In the genomic region with DNA sequence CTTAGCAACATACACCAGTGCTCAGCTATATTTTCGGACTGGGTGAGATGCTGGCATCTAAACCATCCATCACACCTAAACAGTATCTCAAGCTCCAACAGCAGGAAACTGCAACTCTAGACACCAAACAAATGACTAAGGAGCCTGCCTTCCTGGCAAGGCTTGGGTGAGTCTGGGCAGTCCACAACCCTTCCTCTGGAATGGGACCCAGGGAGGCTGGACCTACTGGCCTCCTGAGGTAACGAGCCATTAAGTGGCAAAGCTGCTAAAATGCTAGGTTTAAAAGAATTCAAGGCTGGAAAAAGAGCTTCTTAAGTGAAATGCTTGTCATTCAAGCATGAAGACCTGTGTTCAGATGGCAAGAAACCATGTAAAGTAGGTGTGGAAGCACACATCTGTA, we compare ENCODE assay signal across 13 mouse cellular contexts.
"Had no signal": no experiment of that assay in that cellular context is flagged by ENCODE, and none has a peak within 500 bp of the region (broad histone marks: within the 10 kb centered on the region; RNA-seq: fewer than 3 reads in every experiment).

No protein-coding gene starts in this region.

- H3K27me3 ChIP-seq: liver, embryonic 13.5 days; stomach, embryonic 15.5 days had no signal

- H3K4me3 ChIP-seq: left cerebral cortex, adult 2 months; liver, embryonic 13.5 days; stomach, embryonic 15.5 days had no signal

- H3K4me1 ChIP-seq: stomach, embryonic 15.5 days had no signal

- DNase-seq: layer of hippocampus, postnatal 36 days; liver, embryonic 13.5 days; lung, adult 2 months; lung, postnatal 14 days; lung, postnatal 4 days; midbrain, embryonic 14.5 days; right cerebral cortex, adult 18-20 months; right cerebral cortex, postnatal 14 days; right cerebral cortex, postnatal 4 days; thymus, postnatal 25 days had no signal

- H3K9ac ChIP-seq: liver, embryonic 13.5 days; stomach, embryonic 15.5 days had no signal

- H3K27ac ChIP-seq: left cerebral cortex, adult 2 months; liver, embryonic 13.5 days; stomach, embryonic 15.5 days had no signal

- H3K36me3 ChIP-seq: liver, embryonic 13.5 days; stomach, embryonic 15.5 days had no signal

- ATAC-seq: intestine, postnatal 0 days had no signal
